Comparison of ENCODE assay signal across 11 mouse cellular contexts in genomic region chr6:135362098-135362458, GRCm38 (mm10). TPM values are rescaled to one million over a fixed set of nuclear protein-coding genes. Genes with fewer than 3 reads are reported as not detected.
DNase-seq lines count a peak whose midpoint lies in the region; ATAC-seq and TF ChIP-seq lines count a peak whose summit lies in the region.
"Had no signal": no experiment of that assay in that cellular context is flagged by ENCODE, and none has a peak within 500 bp of the region (broad histone marks: within the 10 kb centered on the region; RNA-seq: fewer than 3 reads in every experiment).

No protein-coding gene starts in this region.

- no peak overlapping the region for H3K9ac ChIP-seq in hindbrain, embryonic 13.5 days
- no peak overlapping the region for H3K9ac ChIP-seq in hindbrain, embryonic 16.5 days (ENCODE audit: low read depth, low read length)
- H3K9ac ChIP-seq in neural tube, embryonic 13.5 days: no peak overlapping the region
- no peak overlapping the region for H3K9ac ChIP-seq in limb, embryonic 14.5 days (ENCODE audit: low read depth, low read length, severe bottlenecking)
- H3K9ac ChIP-seq: liver, postnatal 0 days had no signal

- 71% methylated on average over 3 of the region's 3 CpGs for WGBS in hindbrain, embryonic 13.5 days
- WGBS in hindbrain, embryonic 16.5 days: 55% methylated on average over 3 of the region's 3 CpGs
- 78% methylated on average over 3 of the region's 3 CpGs for WGBS in neural tube, embryonic 13.5 days
- 77% methylated on average over 3 of the region's 3 CpGs for WGBS in limb, embryonic 14.5 days

- no peak overlapping the region for H3K4me3 ChIP-seq in hindbrain, embryonic 13.5 days
- H3K4me3 ChIP-seq in hindbrain, embryonic 16.5 days (ENCODE audit: low read length): no peak overlapping the region
- H3K4me3 ChIP-seq in neural tube, embryonic 13.5 days: no peak overlapping the region
- H3K4me3 ChIP-seq in limb, embryonic 14.5 days (replicated peaks; ENCODE audit: low read length): peak overlapping the region; percentile 54; the same call in 1 of the 2 replicates

- no peaks in the 10 kb centered on the region for H3K9me3 ChIP-seq in hindbrain, embryonic 13.5 days
- no peaks in the 10 kb centered on the region for H3K9me3 ChIP-seq in hindbrain, embryonic 16.5 days (ENCODE audit: control insufficient read depth, low read length)
- no peaks in the 10 kb centered on the region for H3K9me3 ChIP-seq in neural tube, embryonic 13.5 days
- no peaks in the 10 kb centered on the region for H3K9me3 ChIP-seq in limb, embryonic 14.5 days (ENCODE audit: control insufficient read depth, low read length)

- TF ChIP-seq POLR2A in limb, embryonic 14.5 days (IDR thresholded peaks at IDR 0.05; ENCODE audit: borderline replicate concordance, extremely low read depth, insufficient read depth, insufficient read length): no peak

- H3K27ac ChIP-seq in hindbrain, embryonic 13.5 days: peak overlapping the region; percentile 40; the same call in 1 of the 2 replicates
- no peak overlapping the region for H3K27ac ChIP-seq in hindbrain, embryonic 16.5 days (ENCODE audit: low read depth, low read length)
- H3K27ac ChIP-seq in neural tube, embryonic 13.5 days (replicated peaks): peak overlapping the region; percentile 38; the same call in 1 of the 2 replicates
- peak overlapping the region; percentile 95 for H3K27ac ChIP-seq in limb, embryonic 14.5 days (replicated peaks; ENCODE audit: low read depth, low read length)

- H3K27me3 ChIP-seq in hindbrain, embryonic 13.5 days: no peaks in the 10 kb centered on the region
- H3K27me3 ChIP-seq in hindbrain, embryonic 16.5 days (replicated peaks; ENCODE audit: control insufficient read depth, insufficient read depth, low read length): no peaks in the 10 kb centered on the region
- H3K27me3 ChIP-seq in neural tube, embryonic 13.5 days: no peaks in the 10 kb centered on the region
- no peaks in the 10 kb centered on the region for H3K27me3 ChIP-seq in limb, embryonic 14.5 days (ENCODE audit: control insufficient read depth, insufficient read depth, low read length)

- peaks cover 25% of the 10 kb centered on the region for H3K4me1 ChIP-seq in hindbrain, embryonic 13.5 days (replicated peaks)
- peaks cover 12% of the 10 kb centered on the region for H3K4me1 ChIP-seq in hindbrain, embryonic 16.5 days (ENCODE audit: control insufficient read depth, insufficient read depth, low read depth, low read length)
- peaks cover 21% of the 10 kb centered on the region for H3K4me1 ChIP-seq in neural tube, embryonic 13.5 days (replicated peaks)
- H3K4me1 ChIP-seq in limb, embryonic 14.5 days (ENCODE audit: control insufficient read depth, insufficient read depth, low read length): peaks cover 41% of the 10 kb centered on the region

- DNase-seq in neural tube, embryonic 10.5 days (ENCODE audit: extremely low spot score, low spot score): no peak
- no peak for DNase-seq in limb, embryonic 14.5 days (ENCODE audit: low spot score)
- no peak for DNase-seq in gastrocnemius, postnatal 10 days
- DNase-seq: thymus, postnatal 36 days had no signal

- H3K36me3 ChIP-seq in hindbrain, embryonic 13.5 days: no peaks in the 10 kb centered on the region
- no peaks in the 10 kb centered on the region for H3K36me3 ChIP-seq in hindbrain, embryonic 16.5 days (ENCODE audit: control insufficient read depth, insufficient read depth, low read length)
- H3K36me3 ChIP-seq in neural tube, embryonic 13.5 days: no peaks in the 10 kb centered on the region
- peaks cover 5% of the 10 kb centered on the region; the same call in 1 of the 2 replicates for H3K36me3 ChIP-seq in limb, embryonic 14.5 days (ENCODE audit: control insufficient read depth, insufficient read depth, low read length)

- ATAC-seq in hindbrain, embryonic 13.5 days (ENCODE audit: low FRiP score): no peak
- ATAC-seq in hindbrain, embryonic 16.5 days: no peak
- ATAC-seq in neural tube, embryonic 13.5 days (ENCODE audit: low read depth): no peak
- no peak for ATAC-seq in limb, embryonic 14.5 days (ENCODE audit: low FRiP score, low read depth)
- no peak for ATAC-seq in megakaryocyte progenitor cell, adult 5-6 weeks (replicated peaks; ENCODE audit: poor library complexity)

- H3K4me2 ChIP-seq in hindbrain, embryonic 13.5 days: no peak overlapping the region
- no peak overlapping the region for H3K4me2 ChIP-seq in hindbrain, embryonic 16.5 days (ENCODE audit: low read length)
- H3K4me2 ChIP-seq in neural tube, embryonic 13.5 days: peak overlapping the region; percentile 26; the same call in 1 of the 2 replicates
- peak overlapping the region; percentile 64 for H3K4me2 ChIP-seq in limb, embryonic 14.5 days (replicated peaks; ENCODE audit: low read depth, low read length, severe bottlenecking)

RNA-seq across cellular contexts. Expression of gene Emp1, which starts 0.3 kb away (rescaled TPM):
- polyA plus RNA-seq in hindbrain, embryonic 13.5 days (2015; fragmentation: Nextera tagmentation; extraction: Ambion mirVana): 11.1 and 12.2 TPM in 2 replicates
- 9.9 and 13.0 TPM in 2 replicates for polyA plus RNA-seq in hindbrain, embryonic 16.5 days (2015; fragmentation: Nextera tagmentation; extraction: Ambion mirVana)
- polyA plus RNA-seq in neural tube, embryonic 13.5 days (2015; fragmentation: Nextera tagmentation; extraction: Ambion mirVana): 15.1 and 16.2 TPM in 2 replicates
- polyA plus RNA-seq in limb, embryonic 14.5 days (2012; rRNA removed): 366 and 528 TPM in 2 replicates
- polyA plus RNA-seq in limb, embryonic 14.5 days (2014; fragmentation: Nextera tagmentation; extraction: Ambion mirVana): 91.7 and 98.9 TPM in 2 replicates
- total RNA-seq in megakaryocyte progenitor cell, adult 5-6 weeks (2015): 0.64 and 0.74 TPM in 2 replicates
- total RNA-seq in megakaryocyte progenitor cell, adult 5-6 weeks (2017): 0.75 and 1.1 TPM in 2 replicates
- 100 to 1,000 TPM; 145 to 163 TPM for total RNA-seq in gastrocnemius, postnatal 10 days (2021)

RNA-seq across cellular contexts. Expression of gene Pbp2, which starts 51.9 kb away (rescaled TPM):
- 0.16 and 0.26 TPM in 2 replicates for polyA plus RNA-seq in hindbrain, embryonic 13.5 days (2015; fragmentation: Nextera tagmentation; extraction: Ambion mirVana)
- polyA plus RNA-seq in hindbrain, embryonic 16.5 days (2015; fragmentation: Nextera tagmentation; extraction: Ambion mirVana): not detected in 2 replicates
- 0.20 TPM in 1 of 2 replicates, not detected in the other for polyA plus RNA-seq in neural tube, embryonic 13.5 days (2015; fragmentation: Nextera tagmentation; extraction: Ambion mirVana)
- 0.34 and 0.46 TPM in 2 replicates for polyA plus RNA-seq in limb, embryonic 14.5 days (2012; rRNA removed)
- 0.29 and 0.46 TPM in 2 replicates for polyA plus RNA-seq in limb, embryonic 14.5 days (2014; fragmentation: Nextera tagmentation; extraction: Ambion mirVana)
- not detected in 2 replicates for total RNA-seq in megakaryocyte progenitor cell, adult 5-6 weeks (2015)
- total RNA-seq in megakaryocyte progenitor cell, adult 5-6 weeks (2017): not detected in 2 replicates
- total RNA-seq in gastrocnemius, postnatal 10 days (2021): not detected
- total RNA-seq: layer of hippocampus, postnatal 36 days had no signal
- polyA plus RNA-seq: activated CD4-positive, CD25-positive, alpha-beta regulatory T cell, adult 4 months; liver, postnatal 0 days had no signal

Comparison
In these comparisons a context has a peak if more than half of its experiments do, and no peak if none do; other contexts are left out.
1. H3K4me2 ChIP-seq: peak in neural tube, embryonic 13.5 days (single experiment) and limb, embryonic 14.5 days (single experiment); none in hindbrain, embryonic 13.5 days (single experiment) and hindbrain, embryonic 16.5 days (single experiment).